Mouse (Mus musculus) E14TG2a.4 (cell line): ENCODE data around the gene Gm49380.

ENCODE experiments used
- CTCF ChIP-seq: conservative IDR thresholded peaks from 2 replicates; pipeline ENCODE4 v1.5.1; 2014; ENCODE audit warnings: low read length
- NANOG ChIP-seq: IDR thresholded peaks from 2 replicates; pipeline ENCODE4 v1.6.1; 2014; ENCODE audit warnings: borderline replicate concordance, low read length, mixed read lengths
- POU5F1 ChIP-seq: IDR thresholded peaks from 2 replicates; pipeline ENCODE4 v1.6.1; 2014; ENCODE audit warnings: low read length, borderline replicate concordance

DNA sequence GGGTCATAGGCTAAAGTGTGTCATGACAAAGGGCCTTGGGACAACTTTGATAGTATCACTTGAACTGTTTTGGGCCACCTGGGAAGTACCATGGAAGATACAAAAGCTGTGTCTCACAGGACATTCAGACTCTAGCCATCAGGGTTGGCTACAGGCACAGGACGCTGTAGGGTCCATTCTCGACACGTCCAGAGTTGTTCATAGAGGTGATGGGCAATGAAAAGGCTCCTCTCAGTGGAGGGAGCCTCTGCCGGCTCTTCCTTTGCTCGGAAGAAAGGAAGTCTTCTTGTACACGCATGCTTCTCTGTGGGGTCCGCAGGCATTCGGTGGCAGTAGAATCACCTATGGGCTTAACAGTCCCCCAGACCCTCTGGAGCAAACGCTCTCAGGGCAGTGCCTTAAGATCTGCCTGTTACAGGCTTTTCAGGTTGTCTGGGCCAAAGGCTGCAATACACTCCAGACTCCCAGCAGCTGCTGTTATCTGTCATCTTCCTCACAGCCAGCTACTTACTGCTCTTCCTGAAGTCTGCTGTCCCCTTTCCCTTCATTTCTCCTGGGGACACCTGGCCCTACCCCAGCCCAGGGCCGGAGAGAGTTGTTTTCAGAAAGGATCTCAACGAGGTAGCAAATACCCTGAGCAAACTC, 35.9 kb downstream of the Gm49380 start:
- no peak for TF ChIP-seq CTCF
- no peak for TF ChIP-seq NANOG
- TF ChIP-seq POU5F1: no peak
